ENCODE assay signal across 10 mouse cellular contexts in the genomic region with DNA sequence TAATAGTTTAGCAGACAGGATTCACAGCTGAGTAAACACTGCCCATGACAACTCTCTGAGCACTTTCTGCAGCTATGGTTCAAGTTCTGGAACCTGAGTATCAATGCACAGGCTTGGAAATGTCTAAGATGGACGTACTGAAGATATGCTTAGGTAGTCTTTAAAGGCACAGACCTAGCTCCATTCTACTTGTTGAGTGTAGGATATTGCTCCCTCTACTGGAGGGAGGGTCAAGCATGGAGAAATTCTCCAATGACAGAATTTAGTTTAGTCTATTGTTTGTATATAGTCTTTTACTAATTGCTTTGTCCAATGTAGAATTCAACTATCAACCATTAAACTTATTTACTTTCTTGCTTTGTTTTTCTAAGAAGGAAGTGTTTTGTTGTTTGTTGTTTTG.
DNase-seq lines count a peak whose midpoint lies in the region; ATAC-seq and TF ChIP-seq lines count a peak whose summit lies in the region.
"Had no signal": no experiment of that assay in that cellular context is flagged by ENCODE, and none has a peak within 500 bp of the region (broad histone marks: within the 10 kb centered on the region; RNA-seq: fewer than 3 reads in every experiment).

No protein-coding gene starts in this region.

- H3K4me2 ChIP-seq in intestine, embryonic 15.5 days (replicated peaks), result no peak overlapping the region
- H3K4me2 ChIP-seq: hindbrain, embryonic 15.5 days had no signal

- ATAC-seq in inflammation-experienced regulatory T-cells, adult 6 months, result peak; percentile 84
- ATAC-seq in intestine, embryonic 15.5 days, result no peak

- DNase-seq in kidney, adult 2 months, result peak; percentile 67
- DNase-seq in kidney, postnatal 4 days, result no peak
- DNase-seq in B cell, adult 2 months, result peak; percentile 24 to 34
- peak; percentile 24 for DNase-seq in MEL-GATA-1-ER (ENCODE audit: extremely low read depth, low read depth)
- no peak for DNase-seq in spleen, postnatal 14 days (ENCODE audit: low spot score in 2 of 2)
- no peak for DNase-seq in Muller cell, postnatal 12 days (ENCODE audit: inconsistent ontology term)

- H3K36me3 ChIP-seq in kidney, adult 2 months (ENCODE audit: control insufficient read depth, insufficient read depth, low read length), result peaks cover 4% of the 10 kb centered on the region; the same call in 1 of the 2 replicates
- peaks cover 3% of the 10 kb centered on the region; the same call in 1 of the 2 replicates for H3K36me3 ChIP-seq in intestine, embryonic 15.5 days

- H3K4me1 ChIP-seq in kidney, adult 2 months (ENCODE audit: control insufficient read depth, insufficient read depth, low read length), result peaks cover 2% of the 10 kb centered on the region; the same call in 1 of the 2 replicates
- no peaks in the 10 kb centered on the region for H3K4me1 ChIP-seq in intestine, embryonic 15.5 days (replicated peaks)
- H3K4me1 ChIP-seq: hindbrain, embryonic 15.5 days had no signal

- TF ChIP-seq POLR2A in kidney, adult 2 months (IDR thresholded peaks at IDR 0.05; ENCODE audit: low read depth, low read length), result no peak

- H3K9me3 ChIP-seq in intestine, embryonic 15.5 days, result no peaks in the 10 kb centered on the region
- H3K9me3 ChIP-seq: hindbrain, embryonic 15.5 days had no signal

- WGBS in kidney, adult 2 months, result 24% methylated on average over 1 of the region's 1 CpGs
- 55% methylated on average over 1 of the region's 1 CpGs for WGBS in intestine, embryonic 15.5 days

- no peak overlapping the region for H3K4me3 ChIP-seq in kidney, adult 2 months (ENCODE audit: insufficient read depth, low read depth, low read length)
- H3K4me3 ChIP-seq in intestine, embryonic 15.5 days (replicated peaks), result no peak overlapping the region
- H3K4me3 ChIP-seq: hindbrain, embryonic 15.5 days had no signal

- TF ChIP-seq CTCF in kidney, adult 2 months (conservative IDR thresholded peaks at IDR 0.05; ENCODE audit: insufficient read depth, insufficient read length, low read depth, low read length), result no peak

- no peaks in the 10 kb centered on the region for H3K27me3 ChIP-seq in kidney, adult 2 months (replicated peaks; ENCODE audit: control insufficient read depth, insufficient read depth, low read length)
- H3K27me3 ChIP-seq in intestine, embryonic 15.5 days (replicated peaks), result no peaks in the 10 kb centered on the region
- H3K27me3 ChIP-seq: hindbrain, embryonic 15.5 days had no signal

- no peak overlapping the region for H3K9ac ChIP-seq in intestine, embryonic 15.5 days
- H3K9ac ChIP-seq: hindbrain, embryonic 15.5 days had no signal

- no peak overlapping the region for H3K27ac ChIP-seq in kidney, adult 2 months (ENCODE audit: insufficient read depth, low read depth, low read length)
- H3K27ac ChIP-seq in intestine, embryonic 15.5 days, result no peak overlapping the region
- H3K27ac ChIP-seq: hindbrain, embryonic 15.5 days; macrophage had no signal

Comparison
In these comparisons a context has a peak if more than half of its experiments do, and no peak if none do; other contexts are left out.
1. DNase-seq: peak in kidney, adult 2 months (single experiment), B cell, adult 2 months (2 of 2) and MEL-GATA-1-ER (single experiment); none in kidney, postnatal 4 days (0 of 2), spleen, postnatal 14 days (0 of 2) and Muller cell, postnatal 12 days (single experiment).